Mouse (Mus musculus) liver, postnatal 0 days (tissue): ENCODE data around the gene Gm11037. TPM values are rescaled to one million over a fixed set of nuclear protein-coding genes. Genes with fewer than 3 reads are reported as not detected.

Experiments used
- ATAC-seq: fragments of 200-750 bp; cut with Nextera tagmentation; 2 replicates; pipeline ENCODE4 v1.8.0; 2017; ENCODE audit warnings: mild to moderate bottlenecking, moderate library complexity
- DNase-seq: peaks from one replicate; pipeline ENCODE4 v3.0.0-alpha.2; 2016
- H3K27ac ChIP-seq: fragments of 300-500 bp; sonication (generic); 2 replicates; pipeline ENCODE4 v1.5.1; 2014; ENCODE audit warnings: antibody characterized with exemption, moderate library complexity, mild to moderate bottlenecking, low read depth
- H3K27me3 ChIP-seq: fragments of 300-500 bp; sonication (generic); 2 replicates; pipeline ENCODE4 v1.6.1; 2014; ENCODE audit warnings: low read length, control low read depth, mixed read lengths; ENCODE audit not compliant: insufficient read depth
- H3K36me3 ChIP-seq: fragments of 300-500 bp; sonication (generic); replicated peaks from 2 replicates; pipeline ENCODE4 v1.6.1; 2014; ENCODE audit warnings: mild to moderate bottlenecking, control low read depth, low read length, moderate library complexity, mixed read lengths; ENCODE audit not compliant: insufficient read depth
- H3K4me1 ChIP-seq: fragments of 300-500 bp; sonication (generic); 2 replicates; pipeline ENCODE4 v1.6.1; 2014; ENCODE audit warnings: antibody characterized with exemption, mild to moderate bottlenecking, control low read depth; ENCODE audit not compliant: insufficient read depth
- H3K4me2 ChIP-seq: fragments of 300-500 bp; sonication (generic); 2 replicates; pipeline ENCODE4 v1.6.1; 2014; ENCODE audit warnings: low read depth, mild to moderate bottlenecking, low read length, moderate library complexity, mixed read lengths
- H3K4me3 ChIP-seq: fragments of 300-500 bp; sonication (generic); 2 replicates; pipeline ENCODE4 v1.5.1; 2014; ENCODE audit warnings: low read depth, low read length
- H3K9ac ChIP-seq: fragments of 300-500 bp; sonication (generic); replicated peaks from 2 replicates; pipeline ENCODE4 v1.6.1; 2014; ENCODE audit warnings: mild to moderate bottlenecking, moderate library complexity
- H3K9me3 ChIP-seq: fragments of 300-500 bp; sonication (generic); 2 replicates; pipeline ENCODE4 v1.6.1; 2016; ENCODE audit warnings: mild to moderate bottlenecking, control low read depth, low read length, mixed read lengths
- CTCF ChIP-seq: sonication (generic); IDR thresholded peaks from 2 replicates; pipeline ENCODE4 v1.5.1; 2016; ENCODE audit warnings: antibody characterized with exemption, low read depth
- EP300 ChIP-seq: IDR thresholded peaks from 2 replicates; pipeline ENCODE4 v1.6.1; 2016; ENCODE audit warnings: antibody characterized with exemption, low read depth, mild to moderate bottlenecking
- whole genome bisulfite sequencing: fragments of 180-500 bp; shearing (Covaris S2); extraction: QIAGEN DNeasy Blood & Tissue Kit; methylation state at CpG from one replicate; pipeline ENCODE4 v1.1.7; 2014; ENCODE audit not compliant: insufficient replicate concordance; 5-methylcytosine and 5-hydroxymethylcytosine counted together
- polyA plus RNA-seq: library from polyadenylated mRNA; unstranded; fragments of >200 nt; fragmentation: Nextera tagmentation; extraction: Ambion mirVana; gene quantifications from 2 replicates; pipeline ENCODE4 v1.2.1, GENCODE M21; 2015

The Gm11037 gene
- polyA plus RNA-seq, 1 experiment from 2014 or later = not detected

- WGBS = 63% methylated on average over 5 of the region's 5 CpGs
- peak overlapping the region; percentile 57 for H3K27ac ChIP-seq
- peaks cover 33% of the 10 kb centered on the region for H3K4me1 ChIP-seq
- ATAC-seq (no peak), DNase-seq (peak; percentile 19)
- H3K9ac ChIP-seq = no peak overlapping the region
- H3K4me3 ChIP-seq = no peak overlapping the region
- H3K4me2 ChIP-seq = no peak overlapping the region
- H3K27me3 ChIP-seq = no peaks in the 10 kb centered on the region
- H3K9me3 ChIP-seq = no peaks in the 10 kb centered on the region
- TF ChIP-seq CTCF (no peak), EP300 (no peak)
- H3K36me3 ChIP-seq = peaks cover 11% of the 10 kb centered on the region
Observed at GRCm38 (mm10) chr2:131139886-131140532, 6.7 kb downstream of the Gm11037 start.

GRCm38 (mm10) chr2:131140533-131140905 lies 7.2 kb downstream of the Gm11037 start:
- no peak for DNase-seq

GRCm38 (mm10) chr2:131141336-131141986 lies 8.2 kb downstream of the Gm11037 start:
- no peak overlapping the region for H3K4me3 ChIP-seq
- H3K27ac ChIP-seq = no peak overlapping the region
- peak; percentile 19 for DNase-seq
- no peak overlapping the region for H3K4me2 ChIP-seq
- ATAC-seq = no peak
- no peak overlapping the region for H3K9ac ChIP-seq
- peaks cover 20% of the 10 kb centered on the region for H3K4me1 ChIP-seq
- WGBS = 85% methylated on average over 8 of the region's 8 CpGs
- peaks cover 22% of the 10 kb centered on the region for H3K36me3 ChIP-seq
- H3K9me3 ChIP-seq = no peaks in the 10 kb centered on the region
- TF ChIP-seq CTCF = no peak
- no peak for TF ChIP-seq EP300
- H3K27me3 ChIP-seq = no peaks in the 10 kb centered on the region

More at GRCm38 (mm10) chr2:131140533-131140905, 7.2 kb downstream of the Gm11037 start:
- H3K9me3 ChIP-seq = no peaks in the 10 kb centered on the region
- 68% methylated on average over 5 of the region's 5 CpGs for WGBS
- H3K4me2 ChIP-seq = no peak overlapping the region
- H3K4me3 ChIP-seq = no peak overlapping the region
- peaks cover 27% of the 10 kb centered on the region for H3K4me1 ChIP-seq
- no peak for ATAC-seq
- peak overlapping the region; percentile 12; the same call in 1 of the 2 replicates for H3K27ac ChIP-seq
- no peak overlapping the region for H3K9ac ChIP-seq
- no peaks in the 10 kb centered on the region for H3K27me3 ChIP-seq
- peaks cover 16% of the 10 kb centered on the region for H3K36me3 ChIP-seq
- TF ChIP-seq CTCF = no peak
- no peak for TF ChIP-seq EP300

- WGBS = 29% methylated on average over 18 of the region's 18 CpGs
- H3K36me3 ChIP-seq = peaks cover 33% of the 10 kb centered on the region
- H3K4me1 ChIP-seq = peaks cover 12% of the 10 kb centered on the region
Observed at GRCm38 (mm10) chr2:131142592-131142991, 9.3 kb downstream of the Gm11037 start.

GRCm38 (mm10) chr2:131143007-131143780 lies 9.9 kb downstream of the Gm11037 start:
- 78% methylated on average over 22 of the region's 22 CpGs for WGBS
- Histone ChIP-seq H3K9ac (no peak overlapping the region; the same call in 1 of the 2 replicates), H3K4me3 (no peak overlapping the region), H3K9me3 (no peaks in the 10 kb centered on the region), H3K4me1 (peaks cover 12% of the 10 kb centered on the region), H3K27ac (no peak overlapping the region), H3K27me3 (no peaks in the 10 kb centered on the region), H3K4me2 (no peak overlapping the region), H3K36me3 (peaks cover 39% of the 10 kb centered on the region)
- TF ChIP-seq EP300 (no peak), CTCF (no peak)
- ATAC-seq (peak; percentile 28), DNase-seq (no peak)

More at GRCm38 (mm10) chr2:131142592-131142991, 9.3 kb downstream of the Gm11037 start:
- Histone ChIP-seq H3K27ac (no peak overlapping the region), H3K9me3 (no peaks in the 10 kb centered on the region), H3K27me3 (no peaks in the 10 kb centered on the region), H3K4me3 (no peak overlapping the region), H3K4me2 (no peak overlapping the region), H3K9ac (no peak overlapping the region; the same call in 1 of the 2 replicates)
- ATAC-seq = peak; percentile 86
- peak; percentile 89 for DNase-seq
- TF ChIP-seq EP300 (no peak), CTCF (peak; percentile 95)

GRCm38 (mm10) chr2:131145121-131145520 lies 11.8 kb downstream of the Gm11037 start:
- no peak for TF ChIP-seq CTCF
- no peak for TF ChIP-seq EP300
- ATAC-seq = no peak
- Histone ChIP-seq H3K4me2 (no peak overlapping the region), H3K9ac (no peak overlapping the region), H3K27ac (no peak overlapping the region), H3K36me3 (peaks cover 54% of the 10 kb centered on the region), H3K27me3 (no peaks in the 10 kb centered on the region), H3K4me1 (peaks cover 8% of the 10 kb centered on the region), H3K4me3 (no peak overlapping the region), H3K9me3 (no peaks in the 10 kb centered on the region)
- no peak for DNase-seq
- 76% methylated on average over 13 of the region's 13 CpGs for WGBS
